Mouse (Mus musculus) ES-CJ7 (cell line): ENCODE data around the gene Pcgf6.
"Not testable (repeated sequence)": the region's sequence is repeated elsewhere in the genome, so short reads cannot be mapped to it uniquely, and the experiment has no call there.

Experiments used
- DNase-seq: peaks from one replicate; pipeline ENCODE4 v3.0.0; 2011; ENCODE audit warnings: low read depth, low spot score

Pcgf6 gene

DNA sequence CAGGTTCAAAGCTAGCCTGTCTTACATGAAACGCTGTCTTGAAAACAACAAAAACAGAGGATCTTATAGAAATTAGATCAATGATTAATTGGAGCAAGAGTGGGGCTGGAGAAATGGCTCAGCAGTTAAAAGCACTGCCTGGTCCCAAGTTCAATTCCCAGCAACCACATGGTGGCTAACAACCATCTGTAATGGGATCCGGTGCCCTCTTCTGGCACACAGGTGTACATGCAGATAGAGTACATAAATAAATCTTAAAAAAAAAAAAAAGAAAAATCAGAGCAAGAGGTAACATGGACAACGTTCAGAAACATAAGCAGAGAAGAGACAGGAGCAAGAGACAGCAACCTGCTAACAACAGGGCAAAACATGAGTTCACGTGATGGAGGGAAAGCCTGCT lies 24.2 kb downstream of the Pcgf6 start:
- peak; percentile 39 for DNase-seq

GRCm38 (mm10) chr19:47024954-47025353 lies 25.8 kb downstream of the Pcgf6 start:
- peak; percentile 20 for DNase-seq

GRCm38 (mm10) chr19:47023546-47023945 lies 27.2 kb downstream of the Pcgf6 start:
- DNase-seq: peak; percentile 62

DNA sequence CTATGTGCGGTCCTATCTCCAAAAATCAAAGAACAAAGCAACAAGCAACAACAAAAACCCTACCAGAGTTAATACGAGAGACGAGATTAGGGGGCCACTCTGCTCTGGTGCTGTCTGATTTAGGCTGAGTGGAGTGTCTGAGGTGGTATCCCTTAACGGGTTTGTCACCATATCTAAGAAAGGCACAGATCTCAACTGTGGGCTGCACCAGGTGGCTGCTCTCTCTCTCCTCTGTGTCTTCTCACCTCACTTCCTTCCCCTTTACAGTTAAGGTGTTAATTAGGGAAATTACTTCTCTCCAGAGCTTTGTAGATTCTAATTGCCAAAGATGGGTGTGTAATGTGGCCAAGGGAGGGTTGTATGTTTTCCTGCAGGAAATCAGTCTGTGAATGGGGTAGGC lies 28.0 kb downstream of the Pcgf6 start:
- no peak for DNase-seq

GRCm38 (mm10) chr19:47019326-47019725 lies 31.4 kb downstream of the Pcgf6 start:
- peak; percentile 87 for DNase-seq

- no peak for DNase-seq
Observed at GRCm38 (mm10) chr19:47018330-47018729, 32.4 kb downstream of the Pcgf6 start.

DNA sequence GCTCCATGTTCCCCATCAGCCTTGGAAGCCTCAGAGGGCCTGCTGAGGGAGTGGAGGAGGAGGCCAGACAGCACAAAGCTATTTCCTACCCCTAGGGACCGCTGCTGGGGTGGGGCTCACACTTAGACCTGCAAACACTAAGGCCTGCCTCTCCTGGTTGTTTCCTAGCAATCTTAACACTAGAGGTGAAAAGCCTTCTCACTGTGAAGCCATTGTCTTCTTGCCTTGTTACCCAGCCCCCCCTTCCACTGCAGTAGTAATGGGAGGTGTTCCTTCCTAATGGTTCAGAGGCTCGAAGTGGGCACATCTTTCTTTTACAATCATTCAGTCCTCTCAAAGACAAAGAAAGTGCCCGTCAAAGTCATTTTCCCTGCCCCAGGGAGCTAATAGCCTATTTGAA lies 32.9 kb downstream of the Pcgf6 start:
- DNase-seq: peak; percentile 90

DNA sequence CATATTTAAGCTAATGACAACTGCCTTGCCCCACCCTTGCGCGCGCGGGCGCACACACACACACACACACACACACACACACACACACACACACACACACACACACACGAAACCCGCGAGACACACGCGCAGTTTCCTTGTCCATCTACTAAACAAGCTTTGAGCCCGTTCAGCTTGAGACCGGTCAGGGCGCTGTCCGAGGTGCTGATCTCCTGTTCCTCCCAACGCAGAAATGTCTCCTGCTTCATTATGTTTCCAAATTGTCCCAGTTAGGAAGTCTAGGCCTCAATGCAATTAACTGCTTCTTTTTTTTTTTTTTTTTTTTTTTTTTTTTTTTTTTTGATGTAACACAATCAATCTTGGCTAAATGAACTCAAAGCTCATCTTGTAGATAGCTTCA lies 34.2 kb downstream of the Pcgf6 start:
- peak; percentile 86 for DNase-seq

DNA sequence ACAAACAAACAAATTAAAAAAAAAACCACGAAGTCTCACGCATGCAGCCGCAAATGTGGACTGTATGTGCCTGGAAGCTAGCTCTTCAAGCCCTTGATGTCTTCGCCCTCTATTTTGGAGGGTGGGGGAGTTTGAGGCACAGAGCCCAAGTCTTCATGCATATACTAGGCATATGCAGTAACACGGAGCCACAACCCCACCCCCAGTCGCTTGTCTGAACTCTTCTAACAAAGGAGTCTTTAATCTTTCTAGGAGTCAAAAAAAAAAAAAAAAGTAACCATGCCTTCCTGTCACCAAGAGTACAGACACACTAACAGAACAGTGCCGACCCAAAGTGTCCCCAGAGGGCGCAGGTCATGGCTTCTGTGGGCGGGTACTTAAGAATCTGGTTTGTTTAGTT lies 34.7 kb downstream of the Pcgf6 start:
- DNase-seq: no peak

GRCm38 (mm10) chr19:47015396-47015795 lies 35.3 kb downstream of the Pcgf6 start:
- no peak for DNase-seq

DNA sequence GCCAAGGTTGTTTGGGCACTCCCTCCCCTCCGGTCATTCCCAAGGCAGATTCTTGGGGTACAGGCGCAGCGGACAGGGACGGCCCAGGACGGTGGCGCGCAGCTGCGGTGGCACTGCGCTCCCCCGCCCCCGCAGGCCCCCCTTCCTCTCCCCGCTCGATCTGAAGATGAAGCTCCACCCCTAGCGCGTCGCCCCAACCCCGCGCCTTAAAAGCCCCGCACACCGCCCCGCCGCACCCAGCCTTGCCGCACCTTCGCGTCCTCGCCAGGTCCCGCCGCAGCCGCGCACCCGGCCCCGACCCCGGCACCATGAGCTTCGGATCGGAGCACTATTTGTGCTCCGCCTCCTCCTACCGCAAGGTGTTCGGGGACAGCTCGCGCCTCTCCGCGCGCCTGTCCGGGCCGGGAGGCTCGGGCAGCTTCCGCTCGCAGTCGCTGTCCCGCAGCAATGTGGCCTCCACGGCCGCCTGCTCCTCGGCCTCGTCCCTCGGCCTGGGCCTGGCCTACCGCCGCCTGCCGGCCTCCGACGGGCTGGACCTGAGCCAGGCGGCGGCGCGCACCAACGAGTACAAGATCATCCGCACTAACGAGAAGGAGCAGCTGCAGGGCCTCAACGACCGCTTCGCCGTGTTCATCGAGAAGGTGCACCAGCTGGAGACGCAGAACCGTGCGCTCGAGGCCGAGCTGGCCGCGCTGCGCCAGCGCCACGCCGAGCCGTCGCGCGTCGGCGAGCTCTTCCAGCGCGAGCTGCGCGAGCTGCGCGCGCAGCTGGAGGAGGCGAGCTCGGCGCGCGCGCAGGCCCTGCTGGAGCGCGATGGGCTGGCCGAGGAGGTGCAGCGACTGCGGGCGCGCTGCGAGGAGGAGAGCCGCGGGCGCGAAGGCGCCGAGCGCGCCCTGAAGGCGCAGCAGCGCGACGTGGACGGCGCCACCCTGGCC lies 36.0 kb downstream of the Pcgf6 start, which contains the start of the genes Ina and Nt5c2:
Gene Ina, plus strand, starts transcription at position 252 of the 935 bp plus-strand sequence.
Gene Nt5c2, minus strand, starts transcription at position 707 of the 935 bp plus-strand sequence.
- DNase-seq: peak; percentile 84

- no peak for DNase-seq
Observed at GRCm38 (mm10) chr19:47014159-47014446, 36.6 kb downstream of the Pcgf6 start.

- no peak for DNase-seq
Observed at GRCm38 (mm10) chr19:47013340-47014158, 37.2 kb downstream of the Pcgf6 start.

GRCm38 (mm10) chr19:47012521-47013130 lies 38.1 kb downstream of the Pcgf6 start:
- DNase-seq: peak; percentile 75

DNA sequence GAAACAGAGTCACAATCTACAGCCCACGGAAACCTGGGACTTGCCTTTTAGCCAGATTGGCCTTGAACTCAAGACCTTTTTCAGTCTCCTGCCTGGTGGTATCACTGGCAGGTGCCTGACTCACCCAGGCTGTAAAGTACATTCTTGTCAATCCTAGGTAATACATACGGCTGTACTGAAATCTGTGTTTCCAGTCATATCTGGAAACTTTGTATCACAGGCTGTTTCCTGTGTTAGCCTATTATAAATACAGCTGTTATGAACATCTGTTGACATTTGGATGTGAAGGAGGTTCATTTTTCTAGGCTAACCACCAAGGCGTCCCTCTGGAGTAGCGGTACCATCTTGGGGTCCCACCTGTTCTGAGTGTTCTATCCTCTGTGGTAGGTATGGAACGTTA lies 40.8 kb downstream of the Pcgf6 start:
- DNase-seq: no peak

- DNase-seq: no peak
Observed at GRCm38 (mm10) chr19:47009420-47009819, 41.3 kb downstream of the Pcgf6 start.

GRCm38 (mm10) chr19:47006321-47006720 lies 44.4 kb downstream of the Pcgf6 start:
- DNase-seq: peak; percentile 64

GRCm38 (mm10) chr19:47005873-47006272 lies 44.8 kb downstream of the Pcgf6 start:
- DNase-seq: no peak

GRCm38 (mm10) chr19:47003742-47004511 lies 46.8 kb downstream of the Pcgf6 start:
- DNase-seq: no peak

GRCm38 (mm10) chr19:47000357-47000756 lies 50.3 kb downstream of the Pcgf6 start:
- not testable (repeated sequence) for DNase-seq

GRCm38 (mm10) chr19:46999753-47000152 lies 51.0 kb downstream of the Pcgf6 start:
- DNase-seq: no peak
